Mouse (Mus musculus): Measurements from ENCODE around the gene Micu1. TPM values are rescaled to one million over a fixed set of nuclear protein-coding genes. Genes with fewer than 3 reads are reported as not detected.

Gene Micu1
- polyA plus RNA-seq, 1 experiment from 2014 or later: 52.4 TPM

- POLR2A ChIA-PET: interaction anchor here (0.8 to 3.6 kb wide), 6 partner anchors 9 to 78 kb away, joined by 3 to 22 read pairs (median 4); partner anchors contain the start of gene Ddit4
Observed at GRCm38 (mm10) chr10:59907695-59908299, 205.5 kb downstream of the Micu1 start.

GRCm38 (mm10) chr10:59908776-59909315, 206.6 kb downstream of the Micu1 start:
- no peak for ATAC-seq
- no peak for TF ChIP-seq CTCF (IDR thresholded peaks at IDR 0.05)
- in situ Hi-C loops (cut with MboI; ENCODE audit: low pct_unique_long_range_greater_than_20kb): loop anchor here (5.0 kb wide), 1 partner anchor 38 kb away; no protein-coding TSS in a partner anchor
- POLR2A ChIA-PET: interaction anchor here (0.9 to 3.6 kb wide), 5 partner anchors 10 to 42 kb away, joined by 3 to 22 read pairs (median 4); partner anchors contain the start of gene Ddit4
- CTCF ChIA-PET: interaction anchor here (0.6 to 2.5 kb wide), 7 partner anchors 9 to 561 kb away, joined by 3 to 8 read pairs (median 5); no protein-coding TSS in a partner anchor
- DNase-seq (ENCODE audit: low read depth, low spot score): no peak
- no peaks in the 10 kb centered on the region for H3K27me3 ChIP-seq

More at GRCm38 (mm10) chr10:59907695-59908299, 205.5 kb downstream of the Micu1 start:
- H3K27me3 ChIP-seq: no peaks in the 10 kb centered on the region
- CTCF ChIA-PET: interaction anchor here (1.1 to 2.5 kb wide), 5 partner anchors 10 to 43 kb away, joined by 3 to 8 read pairs (median 5); no protein-coding TSS in a partner anchor
- TF ChIP-seq CTCF (IDR thresholded peaks at IDR 0.05): no peak
- in situ Hi-C loops (cut with MboI; ENCODE audit: low pct_unique_long_range_greater_than_20kb): loop anchor here (5.0 kb wide), 1 partner anchor 40 kb away; no protein-coding TSS in a partner anchor
- peak; percentile 58 for ATAC-seq
- peak; percentile 88 for DNase-seq (ENCODE audit: low read depth, low spot score)

GRCm38 (mm10) chr10:59909357-59909847, 207.1 kb downstream of the Micu1 start:
- ChIA-PET POLR2A (interaction anchor here (0.7 to 3.6 kb wide), 3 partner anchors 10 to 56 kb away, joined by 3 to 22 read pairs (median 9); partner anchors contain the start of gene Ddit4), CTCF (interaction anchor here (1.0 to 2.5 kb wide), 7 partner anchors 10 to 41 kb away, joined by 3 to 8 read pairs (median 5); no protein-coding TSS in a partner anchor)
- no peak for TF ChIP-seq CTCF (IDR thresholded peaks at IDR 0.05)
- ATAC-seq: peak; percentile 71
- peak; percentile 96 for DNase-seq (ENCODE audit: low read depth, low spot score)
- in situ Hi-C loops (cut with MboI; ENCODE audit: low pct_unique_long_range_greater_than_20kb): loop anchor here (5.0 kb wide), 1 partner anchor 38 kb away; no protein-coding TSS in a partner anchor
- H3K27me3 ChIP-seq: no peaks in the 10 kb centered on the region

GRCm38 (mm10) chr10:59911091-59911490, 208.8 kb downstream of the Micu1 start:
- ATAC-seq: no peak
- H3K27me3 ChIP-seq: no peaks in the 10 kb centered on the region
- in situ Hi-C loops (cut with MboI; ENCODE audit: low pct_unique_long_range_greater_than_20kb): no loop called here
- no peak for TF ChIP-seq CTCF (IDR thresholded peaks at IDR 0.05)
- DNase-seq (ENCODE audit: low read depth, low spot score): no peak
- CTCF ChIA-PET: no interaction called here
- POLR2A ChIA-PET: no interaction called here

- CTCF ChIA-PET: no interaction called here
Observed at GRCm38 (mm10) chr10:59911561-59912198, 209.4 kb downstream of the Micu1 start.

More at GRCm38 (mm10) chr10:59911561-59912198, 209.4 kb downstream of the Micu1 start:
- in situ Hi-C loops (cut with MboI; ENCODE audit: low pct_unique_long_range_greater_than_20kb): no loop called here
- no peak for TF ChIP-seq CTCF (IDR thresholded peaks at IDR 0.05)
- no peaks in the 10 kb centered on the region for H3K27me3 ChIP-seq
- ATAC-seq (no peak), DNase-seq (ENCODE audit: low read depth, low spot score) (no peak)
- POLR2A ChIA-PET: no interaction called here

Other genes starting within 250 kb of the Micu1 start
- not detected for gene Gm10322, start 86.4 kb upstream of the Micu1 start, polyA plus RNA-seq (2021)
- gene Mcu, start 85.8 kb upstream of the Micu1 start, polyA plus RNA-seq (2021): 23.3 TPM
- 54.0 TPM for gene Dnajb12, start 177.1 kb downstream of the Micu1 start, polyA plus RNA-seq (2021)
- 63.9 TPM for gene Ddit4, start 249.4 kb downstream of the Micu1 start, polyA plus RNA-seq (2021)

Measured in Patski (cell line).